Mouse (Mus musculus) megakaryocyte, embryonic 14.5 days (primary cell): Measurements from ENCODE around the gene Drd3.

Source experiments
- FLI1 ChIP-seq: IDR thresholded peaks from 2 replicates; pipeline ENCODE4 v1.6.1; 2012; ENCODE audit warnings: low read length, inconsistent platforms, mixed read lengths
- GATA1 ChIP-seq: IDR thresholded peaks from 3 replicates; pipeline ENCODE4 v1.6.1; 2012; ENCODE audit warnings: mixed read lengths, low read length, inconsistent platforms, borderline replicate concordance

DNA sequence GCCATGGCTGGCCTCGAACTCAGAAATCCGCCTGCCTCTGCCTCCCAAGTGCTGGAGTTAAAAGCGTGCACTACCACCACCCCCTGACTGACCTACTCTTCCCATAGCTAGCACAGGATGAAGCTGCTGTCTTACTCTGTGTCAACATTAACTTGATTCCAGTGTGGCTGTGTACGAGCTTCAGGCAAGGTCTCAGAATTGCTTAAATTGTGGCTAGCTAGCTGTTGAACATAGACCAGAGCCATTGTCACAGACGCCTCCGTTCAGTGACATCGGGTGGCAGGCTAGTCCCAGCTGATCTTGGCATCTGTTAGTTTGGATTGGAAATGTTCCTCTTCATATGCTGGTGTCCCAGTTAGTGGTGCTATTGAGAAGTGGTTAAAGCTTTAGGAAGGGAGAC is 42.5 kb upstream of the Drd3 start:
- TF ChIP-seq GATA1, result no peak
- TF ChIP-seq FLI1, result no peak
